ENCODE assay signal across 18 mouse cellular contexts in the genomic region with DNA sequence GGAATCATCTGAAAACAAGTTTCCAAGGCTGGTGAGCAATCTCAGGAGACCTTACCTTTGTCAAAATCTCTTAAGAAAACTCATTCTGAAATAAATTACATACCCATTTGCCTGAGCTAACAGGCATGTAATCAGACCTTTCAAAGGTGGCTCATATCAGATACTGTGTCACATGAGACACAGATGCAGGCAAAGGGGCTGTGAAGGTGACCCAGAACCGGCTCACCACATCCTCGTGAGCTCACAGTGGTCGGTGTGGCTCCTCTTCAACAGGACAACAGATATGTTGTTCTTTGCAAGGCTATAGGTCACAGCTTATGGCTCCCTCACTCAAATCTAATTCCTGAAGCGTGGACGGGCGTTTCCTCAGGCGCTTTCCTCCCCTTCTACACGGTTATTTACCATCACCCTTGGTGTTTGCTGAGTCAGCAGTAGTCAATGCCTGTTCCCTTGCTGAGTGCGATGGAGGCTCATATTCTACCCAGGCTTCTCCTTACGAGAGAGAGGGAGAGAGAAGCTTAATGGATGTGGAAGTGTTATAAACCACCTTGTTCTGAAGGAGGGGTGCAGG. TPM values are rescaled to one million over a fixed set of nuclear protein-coding genes. Genes with fewer than 3 reads are reported as not detected.
DNase-seq lines count a peak whose midpoint lies in the region; ATAC-seq lines count a peak whose summit lies in the region.
"Had no signal": no experiment of that assay in that cellular context is flagged by ENCODE, and none has a peak within 500 bp of the region (broad histone marks: within the 10 kb centered on the region; RNA-seq: fewer than 3 reads in every experiment).

No protein-coding gene starts in this region.

- H3K27ac ChIP-seq in forebrain, embryonic 14.5 days (ENCODE audit: low read depth, low read length): no peak overlapping the region
- H3K27ac ChIP-seq in forebrain, embryonic 10.5 days: no peak overlapping the region
- no peak overlapping the region for H3K27ac ChIP-seq in midbrain, embryonic 11.5 days (ENCODE audit: low read depth, low read length)
- no peak overlapping the region for H3K27ac ChIP-seq in midbrain, embryonic 10.5 days (replicated peaks)
- no peak overlapping the region for H3K27ac ChIP-seq in hindbrain, embryonic 16.5 days (ENCODE audit: low read depth, low read length)
- H3K27ac ChIP-seq: embryonic facial prominence, embryonic 15.5 days; layer of hippocampus, adult 2 months; limb, embryonic 15.5 days; stomach, postnatal 0 days had no signal

- 78% methylated on average over 10 of the region's 10 CpGs for WGBS in forebrain, embryonic 14.5 days
- WGBS in forebrain, embryonic 10.5 days: 64% methylated on average over 10 of the region's 10 CpGs
- WGBS in midbrain, embryonic 11.5 days: 69% methylated on average over 10 of the region's 10 CpGs
- WGBS in midbrain, embryonic 10.5 days: 73% methylated on average over 10 of the region's 10 CpGs
- WGBS in hindbrain, embryonic 16.5 days: 62% methylated on average over 10 of the region's 10 CpGs

- H3K9ac ChIP-seq in forebrain, embryonic 14.5 days (ENCODE audit: low read length): no peak overlapping the region
- no peak overlapping the region for H3K9ac ChIP-seq in midbrain, embryonic 11.5 days (ENCODE audit: low read length)
- no peak overlapping the region for H3K9ac ChIP-seq in hindbrain, embryonic 16.5 days (ENCODE audit: low read depth, low read length)
- H3K9ac ChIP-seq: embryonic facial prominence, embryonic 15.5 days; limb, embryonic 15.5 days had no signal

- no peaks in the 10 kb centered on the region for H3K36me3 ChIP-seq in forebrain, embryonic 14.5 days (ENCODE audit: control insufficient read depth, insufficient read depth, low read length)
- H3K36me3 ChIP-seq in forebrain, embryonic 10.5 days (replicated peaks): no peaks in the 10 kb centered on the region
- no peaks in the 10 kb centered on the region for H3K36me3 ChIP-seq in midbrain, embryonic 11.5 days (ENCODE audit: control insufficient read depth, insufficient read depth, low read length)
- H3K36me3 ChIP-seq in midbrain, embryonic 10.5 days: no peaks in the 10 kb centered on the region
- no peaks in the 10 kb centered on the region for H3K36me3 ChIP-seq in hindbrain, embryonic 16.5 days (ENCODE audit: control insufficient read depth, insufficient read depth, low read length)
- H3K36me3 ChIP-seq: embryonic facial prominence, embryonic 15.5 days; limb, embryonic 15.5 days had no signal

- no peaks in the 10 kb centered on the region for H3K27me3 ChIP-seq in forebrain, embryonic 14.5 days (replicated peaks; ENCODE audit: control insufficient read depth, insufficient read depth, low read length)
- no peaks in the 10 kb centered on the region for H3K27me3 ChIP-seq in forebrain, embryonic 10.5 days (ENCODE audit: poor library complexity, severe bottlenecking)
- no peaks in the 10 kb centered on the region for H3K27me3 ChIP-seq in midbrain, embryonic 11.5 days (ENCODE audit: control insufficient read depth, insufficient read depth, low read length)
- no peaks in the 10 kb centered on the region for H3K27me3 ChIP-seq in midbrain, embryonic 10.5 days (ENCODE audit: low read depth, poor library complexity, severe bottlenecking)
- H3K27me3 ChIP-seq in hindbrain, embryonic 16.5 days (replicated peaks; ENCODE audit: control insufficient read depth, insufficient read depth, low read length): no peaks in the 10 kb centered on the region
- H3K27me3 ChIP-seq: embryonic facial prominence, embryonic 15.5 days; limb, embryonic 15.5 days had no signal

- no peak overlapping the region for H3K4me3 ChIP-seq in forebrain, embryonic 14.5 days (ENCODE audit: low read depth, low read length)
- H3K4me3 ChIP-seq in forebrain, embryonic 10.5 days: no peak overlapping the region
- no peak overlapping the region for H3K4me3 ChIP-seq in midbrain, embryonic 11.5 days (ENCODE audit: low read depth, low read length)
- H3K4me3 ChIP-seq in midbrain, embryonic 10.5 days: no peak overlapping the region
- H3K4me3 ChIP-seq in hindbrain, embryonic 16.5 days (ENCODE audit: low read length): no peak overlapping the region
- H3K4me3 ChIP-seq: embryonic facial prominence, embryonic 15.5 days; layer of hippocampus, adult 2 months; limb, embryonic 15.5 days had no signal

- H3K4me2 ChIP-seq in forebrain, embryonic 14.5 days (ENCODE audit: low read length): no peak overlapping the region
- no peak overlapping the region for H3K4me2 ChIP-seq in midbrain, embryonic 11.5 days
- no peak overlapping the region for H3K4me2 ChIP-seq in hindbrain, embryonic 16.5 days (ENCODE audit: low read length)
- H3K4me2 ChIP-seq: embryonic facial prominence, embryonic 15.5 days; limb, embryonic 15.5 days had no signal

- no peak for DNase-seq in forebrain, embryonic 14.5 days (ENCODE audit: low spot score)
- no peak for DNase-seq in forebrain, embryonic 10.5 days (ENCODE audit: extremely low spot score, low spot score)
- DNase-seq in midbrain, embryonic 11.5 days (ENCODE audit: low spot score, missing footprints): peak; percentile 57
- DNase-seq in midbrain, embryonic 10.5 days (ENCODE audit: low spot score): no peak
- peak; percentile 12 for DNase-seq in neural tube, embryonic 10.5 days (ENCODE audit: extremely low spot score, low spot score)
- DNase-seq in urinary bladder, postnatal 14 days (ENCODE audit: low spot score): no peak
- DNase-seq in thymus, postnatal 36 days: no peak
- DNase-seq: cerebellum, postnatal 36 days; gastrocnemius, postnatal 10 days; kidney, adult 2 months; lung, adult 18-20 months; lung, postnatal 36 days; right cerebral cortex, adult 18-20 months had no signal

- H3K4me1 ChIP-seq in forebrain, embryonic 14.5 days (ENCODE audit: control insufficient read depth, insufficient read depth, low read length): no peaks in the 10 kb centered on the region
- peaks cover 7% of the 10 kb centered on the region; the same call in 1 of the 2 replicates for H3K4me1 ChIP-seq in forebrain, embryonic 10.5 days
- H3K4me1 ChIP-seq in midbrain, embryonic 11.5 days (ENCODE audit: control insufficient read depth, insufficient read depth, low read length): no peaks in the 10 kb centered on the region
- peaks cover 11% of the 10 kb centered on the region for H3K4me1 ChIP-seq in midbrain, embryonic 10.5 days
- no peaks in the 10 kb centered on the region for H3K4me1 ChIP-seq in hindbrain, embryonic 16.5 days (ENCODE audit: control insufficient read depth, insufficient read depth, low read depth, low read length)
- H3K4me1 ChIP-seq: embryonic facial prominence, embryonic 15.5 days; limb, embryonic 15.5 days had no signal

- H3K9me3 ChIP-seq in forebrain, embryonic 14.5 days (replicated peaks; ENCODE audit: control insufficient read depth, low read length): no peaks in the 10 kb centered on the region
- no peaks in the 10 kb centered on the region for H3K9me3 ChIP-seq in forebrain, embryonic 10.5 days
- H3K9me3 ChIP-seq in midbrain, embryonic 11.5 days (ENCODE audit: control insufficient read depth, low read length): no peaks in the 10 kb centered on the region
- H3K9me3 ChIP-seq in midbrain, embryonic 10.5 days (replicated peaks): no peaks in the 10 kb centered on the region
- no peaks in the 10 kb centered on the region for H3K9me3 ChIP-seq in hindbrain, embryonic 16.5 days (ENCODE audit: control insufficient read depth, low read length)
- H3K9me3 ChIP-seq: embryonic facial prominence, embryonic 15.5 days; limb, embryonic 15.5 days had no signal

- 0 out of 2 replicates have a peak, but pooled peaks have one; percentile 10 for ATAC-seq in forebrain, embryonic 14.5 days
- ATAC-seq in midbrain, embryonic 11.5 days (ENCODE audit: low FRiP score): peak; percentile 19; the same call in 1 of the 2 replicates
- ATAC-seq in hindbrain, embryonic 16.5 days: peak; percentile 30; the same call in 1 of the 2 replicates

RNA-seq across cellular contexts. Expression of a gene that starts 8.6 kb away (rescaled TPM):
- polyA plus RNA-seq in forebrain, embryonic 14.5 days (2014; fragmentation: Nextera tagmentation; extraction: Ambion mirVana): 2.0 and 2.2 TPM in 2 replicates
- polyA plus RNA-seq in forebrain, embryonic 10.5 days (2016; fragmentation: Nextera tagmentation; extraction: Ambion mirVana): 1.0 and 1.3 TPM in 2 replicates
- 0.32 and 0.52 TPM in 2 replicates for polyA plus RNA-seq in midbrain, embryonic 11.5 days (2014; fragmentation: Nextera tagmentation; extraction: Ambion mirVana)
- 0.37 and 0.48 TPM in 2 replicates for polyA plus RNA-seq in midbrain, embryonic 10.5 days (2016; fragmentation: Nextera tagmentation; extraction: Ambion mirVana)
- 1.8 and 1.9 TPM in 2 replicates for polyA plus RNA-seq in hindbrain, embryonic 16.5 days (2015; fragmentation: Nextera tagmentation; extraction: Ambion mirVana)

Comparison
In these comparisons a context has a peak if more than half of its experiments do, and no peak if none do; other contexts are left out.
1. DNase-seq: peak in midbrain, embryonic 11.5 days (single experiment) and neural tube, embryonic 10.5 days (single experiment); none in forebrain, embryonic 14.5 days (single experiment), forebrain, embryonic 10.5 days (single experiment), midbrain, embryonic 10.5 days (single experiment), urinary bladder, postnatal 14 days (single experiment) and thymus, postnatal 36 days (0 of 2).
2. Peak in every context shown above with its lines, with median percentiles within 50 percentile points of each other: ATAC-seq.